Mouse (Mus musculus) lung, embryonic 14.5 days (tissue): ENCODE results near the gene Coasy. TPM values are rescaled to one million over a fixed set of nuclear protein-coding genes. Genes with fewer than 3 reads are reported as not detected.

Source experiments
- ATAC-seq: fragments of 200-750 bp; cut with Nextera tagmentation; 2 replicates; pipeline ENCODE4 v1.8.0; 2017; ENCODE audit warnings: mild to moderate bottlenecking, moderate TSS enrichment, moderate library complexity; ENCODE audit not compliant: insufficient read depth
- DNase-seq: peaks from one replicate; pipeline ENCODE4 v3.0.0-alpha.2; 2015
- H3K27ac ChIP-seq: fragments of 300-500 bp; sonication (generic); 2 replicates; pipeline ENCODE4 v1.5.1; 2014; ENCODE audit warnings: low read depth, mild to moderate bottlenecking, moderate library complexity
- H3K27me3 ChIP-seq: fragments of 300-500 bp; sonication (generic); 2 replicates; pipeline ENCODE4 v1.6.1; 2014; ENCODE audit warnings: low read length, control low read depth; ENCODE audit not compliant: insufficient read depth
- H3K36me3 ChIP-seq: fragments of 300-500 bp; sonication (generic); 2 replicates; pipeline ENCODE4 v1.6.1; 2014; ENCODE audit warnings: control low read depth; ENCODE audit not compliant: insufficient read depth
- H3K4me1 ChIP-seq: fragments of 300-500 bp; sonication (generic); 2 replicates; pipeline ENCODE4 v1.6.1; 2014; ENCODE audit warnings: antibody characterized with exemption, control low read depth; ENCODE audit not compliant: insufficient read depth
- H3K4me2 ChIP-seq: fragments of 300-500 bp; sonication (generic); 2 replicates; pipeline ENCODE4 v1.6.1; 2014; ENCODE audit warnings: mild to moderate bottlenecking
- H3K4me3 ChIP-seq: fragments of 300-500 bp; sonication (generic); 2 replicates; pipeline ENCODE4 v1.5.1; 2014; ENCODE audit warnings: low read depth, low read length
- H3K9ac ChIP-seq: fragments of 300-500 bp; sonication (generic); 2 replicates; pipeline ENCODE4 v1.6.1; 2014
- H3K9me3 ChIP-seq: fragments of 300-500 bp; sonication (generic); 2 replicates; pipeline ENCODE4 v1.6.1; 2016; ENCODE audit warnings: low read depth, low read length, control low read depth
- CTCF ChIP-seq: IDR thresholded peaks from 2 replicates; pipeline ENCODE4 v1.5.1; 2016; ENCODE audit warnings: antibody characterized with exemption, low read depth
- WGBS: fragments of 180-500 bp; shearing (Covaris S2); extraction: QIAGEN DNeasy Blood & Tissue Kit; methylation state at CpG from one replicate; pipeline ENCODE4 v1.1.7; 2014; 5-methylcytosine and 5-hydroxymethylcytosine counted together
- polyA plus RNA-seq: library from polyadenylated mRNA; unstranded; fragments of >200 nt; fragmentation: Nextera tagmentation; extraction: Ambion mirVana; gene quantifications from 2 replicates; pipeline ENCODE4 v1.2.1, GENCODE M21; 2014

Gene Coasy
- polyA plus RNA-seq, 1 experiment from 2014 or later: 37.9 TPM

DNA sequence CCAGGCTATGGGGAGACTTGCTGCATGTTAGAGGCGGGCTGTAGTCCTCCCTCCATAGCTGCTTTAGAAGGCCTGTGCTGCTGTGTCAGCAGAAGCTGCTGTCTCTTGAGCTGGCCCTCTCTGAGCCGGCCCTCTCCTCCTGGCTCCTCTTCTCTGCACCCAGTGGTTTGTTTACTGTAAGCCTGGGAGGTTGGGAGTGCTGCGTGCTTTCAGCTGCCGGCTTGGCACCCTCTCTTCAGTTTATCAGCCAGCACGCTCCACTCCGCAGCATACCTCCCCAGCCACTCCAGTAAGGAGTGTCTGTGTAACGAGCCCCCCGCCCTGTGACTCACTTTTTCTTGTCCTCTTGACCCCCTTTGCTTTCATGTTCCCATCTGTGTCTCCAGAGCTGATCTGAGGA lies 25.5 kb upstream of the Coasy start:
- Histone ChIP-seq H3K27ac (peak overlapping the region; percentile 92), H3K36me3 (peaks cover 45% of the 10 kb centered on the region), H3K4me2 (peak overlapping the region; percentile 20; the same call in 1 of the 2 replicates), H3K4me3 (no peak overlapping the region), H3K27me3 (no peaks in the 10 kb centered on the region), H3K9me3 (no peaks in the 10 kb centered on the region), H3K4me1 (peaks cover 40% of the 10 kb centered on the region), H3K9ac (peak overlapping the region; percentile 21; the same call in 1 of the 2 replicates)
- DNase-seq: peak; percentile 84
- 16% methylated on average over 8 of the region's 8 CpGs for WGBS
- ATAC-seq: peak; percentile 92
- no peak for TF ChIP-seq CTCF

DNA sequence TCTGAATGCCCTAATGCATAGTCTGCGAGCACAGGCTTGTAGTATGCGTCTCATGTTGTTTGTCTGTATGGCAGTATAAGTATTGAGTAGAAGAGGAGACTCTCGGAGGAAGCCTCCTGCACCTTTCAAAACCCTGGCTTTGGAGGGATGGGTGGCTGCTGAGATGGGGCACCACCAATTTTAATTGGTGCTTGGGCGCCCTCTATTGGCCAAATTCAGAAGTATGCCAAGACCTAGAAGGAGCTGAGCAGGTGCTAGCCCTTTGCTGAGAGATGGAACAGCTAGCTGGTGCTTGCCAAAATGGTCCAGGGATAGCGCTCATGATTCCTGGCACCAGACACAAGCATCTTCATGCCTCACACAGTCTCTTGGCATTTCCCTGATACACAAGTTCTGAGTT lies 24.5 kb upstream of the Coasy start:
- DNase-seq (peak; percentile 96), ATAC-seq (no peak)
- peaks cover 41% of the 10 kb centered on the region for H3K4me1 ChIP-seq
- H3K36me3 ChIP-seq: peaks cover 45% of the 10 kb centered on the region
- no peaks in the 10 kb centered on the region for H3K27me3 ChIP-seq
- H3K4me2 ChIP-seq: no peak overlapping the region
- H3K4me3 ChIP-seq: no peak overlapping the region
- 23% methylated on average over 5 of the region's 5 CpGs for WGBS
- H3K9ac ChIP-seq: no peak overlapping the region
- no peaks in the 10 kb centered on the region for H3K9me3 ChIP-seq
- H3K27ac ChIP-seq: peak overlapping the region; percentile 92
- TF ChIP-seq CTCF: peak; percentile 83

DNA sequence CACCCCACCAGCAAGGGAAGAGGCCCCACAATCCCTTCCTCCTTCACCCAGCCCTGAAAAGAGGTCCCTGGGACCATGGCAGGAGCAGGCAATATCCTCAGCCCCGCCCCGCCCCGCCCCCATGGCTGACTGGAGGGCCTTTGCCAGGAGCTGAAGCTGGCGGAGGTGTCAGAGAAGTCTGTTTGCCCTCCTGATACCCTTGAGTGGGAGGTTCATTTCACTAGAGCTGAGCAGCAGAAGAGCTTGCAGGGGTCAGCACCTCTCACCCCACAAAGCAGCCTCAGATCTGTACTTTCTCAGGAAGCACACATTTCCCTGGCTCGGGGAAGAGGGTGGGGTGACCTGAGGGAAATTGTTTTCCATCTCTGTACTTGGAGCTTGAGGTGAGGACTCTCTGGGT lies 23.6 kb upstream of the Coasy start:
- Histone ChIP-seq H3K27ac (peak overlapping the region; percentile 75; the same call in 1 of the 2 replicates), H3K4me2 (no peak overlapping the region), H3K9me3 (no peaks in the 10 kb centered on the region), H3K27me3 (no peaks in the 10 kb centered on the region), H3K4me3 (no peak overlapping the region), H3K9ac (no peak overlapping the region), H3K36me3 (peaks cover 38% of the 10 kb centered on the region), H3K4me1 (peaks cover 49% of the 10 kb centered on the region)
- no peak for DNase-seq
- 48% methylated on average over 5 of the region's 5 CpGs for WGBS
- no peak for TF ChIP-seq CTCF
- no peak for ATAC-seq

DNA sequence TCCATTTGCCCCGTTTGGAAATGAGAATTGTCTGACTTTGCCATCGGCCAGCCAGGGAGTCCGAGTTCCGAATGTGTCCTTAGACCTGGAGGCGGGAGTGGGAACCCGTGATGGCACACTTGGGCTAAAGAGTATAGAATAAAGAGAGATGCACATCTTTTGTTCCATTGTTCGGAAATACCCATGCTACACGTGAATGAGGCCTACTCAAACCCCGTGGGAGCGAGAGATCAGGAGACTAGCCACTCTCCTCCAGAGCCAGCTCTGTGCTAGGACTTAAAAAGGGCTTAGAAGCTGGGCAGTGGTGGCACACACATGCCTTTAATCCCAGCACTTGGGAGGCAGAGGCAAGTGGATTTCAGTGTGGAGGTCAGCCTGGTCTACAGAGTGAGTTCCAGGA lies 22.9 kb upstream of the Coasy start:
- H3K27me3 ChIP-seq: no peaks in the 10 kb centered on the region
- peak overlapping the region; percentile 91 for H3K27ac ChIP-seq
- ATAC-seq (no peak), DNase-seq (no peak)
- H3K4me3 ChIP-seq: no peak overlapping the region
- H3K4me2 ChIP-seq: no peak overlapping the region
- 82% methylated on average over 10 of the region's 10 CpGs for WGBS
- no peak for TF ChIP-seq CTCF
- H3K36me3 ChIP-seq: peaks cover 42% of the 10 kb centered on the region
- H3K9me3 ChIP-seq: no peaks in the 10 kb centered on the region
- H3K9ac ChIP-seq: no peak overlapping the region
- H3K4me1 ChIP-seq: peaks cover 55% of the 10 kb centered on the region

DNA sequence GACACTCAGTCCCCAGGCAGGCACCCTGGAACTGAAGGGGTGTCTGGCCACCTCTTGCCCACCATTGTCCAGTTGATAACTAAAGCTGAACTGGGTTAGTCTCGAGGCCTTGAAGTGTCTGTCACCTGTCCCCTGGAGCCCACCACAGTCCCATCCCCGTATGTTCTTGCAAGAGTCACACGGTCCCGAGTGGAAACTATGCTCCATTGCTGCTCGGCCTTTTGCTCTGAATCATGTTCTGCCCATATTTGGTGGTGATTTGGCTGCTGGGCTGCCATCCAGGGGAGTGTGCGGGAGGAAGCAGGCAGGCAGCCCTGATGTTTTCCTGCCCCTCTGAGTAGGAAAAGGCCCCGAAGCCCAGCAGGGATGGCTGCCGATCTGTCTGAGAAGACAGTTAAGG lies 22.2 kb upstream of the Coasy start:
- 0 out of 2 replicates have a peak overlapping the region, but pooled peaks have one; percentile 18 for H3K9ac ChIP-seq
- H3K4me2 ChIP-seq: no peak overlapping the region
- no peak for TF ChIP-seq CTCF
- H3K9me3 ChIP-seq: no peaks in the 10 kb centered on the region
- DNase-seq: peak; percentile 84
- no peak overlapping the region for H3K4me3 ChIP-seq
- H3K36me3 ChIP-seq: peaks cover 38% of the 10 kb centered on the region
- H3K27me3 ChIP-seq: no peaks in the 10 kb centered on the region
- 31% methylated on average over 8 of the region's 8 CpGs for WGBS
- peaks cover 57% of the 10 kb centered on the region for H3K4me1 ChIP-seq
- ATAC-seq: no peak; the same call in 1 of the 2 replicates
- peak overlapping the region; percentile 91 for H3K27ac ChIP-seq

DNA sequence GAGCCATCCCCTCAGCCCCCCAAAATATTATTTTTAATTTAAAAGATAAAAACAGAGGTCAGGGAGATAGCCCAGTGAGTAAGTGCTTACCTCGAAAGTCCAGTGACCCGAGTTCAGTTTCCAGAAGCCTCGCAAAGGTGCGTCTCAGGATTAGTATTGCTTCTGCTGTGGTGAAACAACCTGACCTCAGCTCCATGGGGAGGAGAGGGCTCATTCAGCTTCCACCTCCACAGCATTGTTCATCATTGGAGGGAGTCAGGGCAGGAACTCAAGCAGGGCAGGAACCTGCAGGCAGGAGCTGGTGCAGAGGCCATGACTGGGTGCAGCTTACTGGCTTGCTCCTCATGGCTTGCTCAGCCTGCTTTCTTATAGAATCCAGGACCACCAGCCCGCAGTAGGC lies 21.3 kb upstream of the Coasy start:
- no peak overlapping the region for H3K4me3 ChIP-seq
- ATAC-seq (no peak), DNase-seq (no peak)
- no peak overlapping the region for H3K27ac ChIP-seq
- no peak overlapping the region for H3K9ac ChIP-seq
- no peak overlapping the region for H3K4me2 ChIP-seq
- peaks cover 29% of the 10 kb centered on the region for H3K36me3 ChIP-seq
- no peaks in the 10 kb centered on the region for H3K27me3 ChIP-seq
- WGBS: 83% methylated on average over 5 of the region's 5 CpGs
- H3K4me1 ChIP-seq: peaks cover 53% of the 10 kb centered on the region
- no peak for TF ChIP-seq CTCF
- H3K9me3 ChIP-seq: no peaks in the 10 kb centered on the region

DNA sequence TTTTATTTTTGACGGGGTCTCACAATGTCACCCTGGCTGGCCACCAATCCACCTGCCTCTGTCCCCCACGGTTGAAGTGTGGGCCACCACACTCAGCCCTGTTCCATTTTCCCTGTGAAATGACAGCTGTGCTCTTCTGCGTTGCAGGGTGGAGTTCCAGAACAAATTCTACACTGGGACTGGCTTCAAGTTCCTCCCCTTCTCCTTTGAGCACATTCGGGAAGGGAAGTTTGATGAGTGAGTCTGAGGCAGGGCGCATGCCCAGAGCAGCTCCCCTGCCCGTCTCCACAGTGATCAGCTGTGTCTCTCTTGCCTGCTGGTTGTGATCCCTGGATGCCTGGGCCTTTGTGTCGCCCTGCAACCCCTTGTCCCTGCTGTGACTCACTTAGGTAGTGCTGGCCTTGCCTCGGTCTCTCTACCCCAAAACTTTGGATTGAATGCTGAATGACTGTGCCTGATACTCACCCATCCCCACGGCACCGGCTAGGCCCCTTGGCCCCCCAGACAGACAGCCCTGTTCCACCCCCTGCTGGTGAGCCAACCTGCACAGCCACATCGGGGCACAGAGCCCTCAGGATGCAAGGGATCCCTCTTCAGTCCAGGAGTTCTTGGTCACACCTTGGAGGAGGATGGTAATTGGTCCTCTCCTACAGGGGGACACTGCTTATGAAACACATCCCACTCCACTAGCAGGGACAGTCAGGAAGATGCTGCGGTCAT lies 20.0 kb upstream of the Coasy start:
- Histone ChIP-seq H3K27ac (peak overlapping the region; percentile 96), H3K4me1 (peaks cover 44% of the 10 kb centered on the region), H3K4me3 (no peak overlapping the region), H3K9ac (peak overlapping the region; percentile 14; the same call in 1 of the 2 replicates), H3K9me3 (no peaks in the 10 kb centered on the region), H3K4me2 (no peak overlapping the region), H3K36me3 (peaks cover 25% of the 10 kb centered on the region), H3K27me3 (no peaks in the 10 kb centered on the region)
- peak; percentile 39; the same call in 1 of the 2 replicates for TF ChIP-seq CTCF
- ATAC-seq (no peak), DNase-seq (no peak)
- WGBS: 74% methylated on average over 12 of the region's 12 CpGs
